Mouse (Mus musculus): ENCODE results near the gene Ccdc113. TPM values are rescaled to one million over a fixed set of nuclear protein-coding genes. Genes with fewer than 3 reads are reported as not detected.
"Not testable (repeated sequence)": the region's sequence is repeated elsewhere in the genome, so short reads cannot be mapped to it uniquely, and the experiment has no call there.

Ccdc113 gene
- polyA plus RNA-seq, 1 experiment from 2014 or later: 1.9 TPM

- H3K36me3 ChIP-seq (ENCODE audit: control insufficient read depth, insufficient read depth, low read length); H3K27me3 ChIP-seq (replicated peaks; ENCODE audit: control insufficient read depth, insufficient read depth, low read length); ATAC-seq; H3K9ac ChIP-seq (ENCODE audit: low read length); H3K9me3 ChIP-seq (replicated peaks; ENCODE audit: control insufficient read depth, low read length); DNase-seq (ENCODE audit: low spot score); H3K4me3 ChIP-seq (ENCODE audit: low read depth, low read length); H3K27ac ChIP-seq (ENCODE audit: low read depth, low read length); H3K4me2 ChIP-seq (ENCODE audit: low read length); H3K4me1 ChIP-seq (ENCODE audit: control insufficient read depth, insufficient read depth, low read length): not testable (repeated sequence)
- 21% methylated on average over 4 of the region's 5 CpGs for WGBS
Measured at GRCm38 (mm10) chr8:95606509-95606908, 72.6 kb downstream of the Ccdc113 start.

DNA sequence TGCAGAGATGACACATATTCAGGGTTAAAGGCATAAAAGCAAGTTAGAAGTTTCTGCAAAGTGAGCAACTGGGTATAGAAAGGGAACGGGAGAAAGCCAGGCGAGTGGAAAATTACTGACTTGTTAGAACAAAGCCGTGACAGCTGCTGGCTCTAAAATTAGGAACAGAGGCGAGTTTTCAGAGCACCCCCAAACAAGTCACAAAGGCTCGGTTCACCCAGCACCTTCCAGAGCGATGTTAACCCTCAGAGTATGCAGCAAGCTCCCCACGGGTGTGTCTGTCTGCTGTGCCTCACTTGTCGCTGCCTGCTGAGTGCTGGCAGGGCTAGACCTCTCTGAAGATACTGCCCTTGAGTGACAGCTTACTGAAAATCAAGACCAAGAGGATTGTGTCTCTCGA, 73.3 kb downstream of the Ccdc113 start:
- DNase-seq (ENCODE audit: low spot score) (no peak), ATAC-seq (no peak)
- Histone ChIP-seq H3K27me3 (replicated peaks; ENCODE audit: control insufficient read depth, insufficient read depth, low read length) (no peaks in the 10 kb centered on the region), H3K27ac (ENCODE audit: low read depth, low read length) (no peak overlapping the region), H3K4me1 (ENCODE audit: control insufficient read depth, insufficient read depth, low read length) (no peaks in the 10 kb centered on the region), H3K36me3 (ENCODE audit: control insufficient read depth, insufficient read depth, low read length) (no peaks in the 10 kb centered on the region), H3K4me2 (ENCODE audit: low read length) (no peak overlapping the region), H3K9ac (ENCODE audit: low read length) (no peak overlapping the region), H3K4me3 (ENCODE audit: low read depth, low read length) (no peak overlapping the region), H3K9me3 (replicated peaks; ENCODE audit: control insufficient read depth, low read length) (no peaks in the 10 kb centered on the region)
- WGBS: 47% methylated on average over 9 of the region's 9 CpGs

Other genes starting within 250 kb of the Ccdc113 start
- gene Cngb1, start 227.5 kb upstream of the Ccdc113 start, polyA plus RNA-seq (2014; fragmentation: Nextera tagmentation; extraction: Ambion mirVana): 0.52 and 0.58 TPM in 2 replicates
- gene Tepp, start 223.5 kb upstream of the Ccdc113 start, polyA plus RNA-seq (2014; fragmentation: Nextera tagmentation; extraction: Ambion mirVana): 0.80 and 1.0 TPM in 2 replicates
- 11.5 and 14.4 TPM in 2 replicates for gene Zfp319, start 202.1 kb upstream of the Ccdc113 start, polyA plus RNA-seq (2014; fragmentation: Nextera tagmentation; extraction: Ambion mirVana)
- 40.0 and 45.8 TPM in 2 replicates for gene Usb1, start 201.8 kb upstream of the Ccdc113 start, polyA plus RNA-seq (2014; fragmentation: Nextera tagmentation; extraction: Ambion mirVana)
- 10.3 and 12.5 TPM in 2 replicates for gene Mmp15, start 181.8 kb upstream of the Ccdc113 start, polyA plus RNA-seq (2014; fragmentation: Nextera tagmentation; extraction: Ambion mirVana)
- 137 and 152 TPM in 2 replicates for gene Cfap20, start 99.2 kb upstream of the Ccdc113 start, polyA plus RNA-seq (2014; fragmentation: Nextera tagmentation; extraction: Ambion mirVana)
- gene Csnk2a2, start 44.0 kb upstream of the Ccdc113 start, polyA plus RNA-seq (2014; fragmentation: Nextera tagmentation; extraction: Ambion mirVana): 14.3 and 15.5 TPM in 2 replicates
- gene Prss54, start 42.3 kb downstream of the Ccdc113 start, polyA plus RNA-seq (2014; fragmentation: Nextera tagmentation; extraction: Ambion mirVana): not detected in 2 replicates
- 11.5 and 13.3 TPM in 2 replicates for gene Gins3, start 99.4 kb downstream of the Ccdc113 start, polyA plus RNA-seq (2014; fragmentation: Nextera tagmentation; extraction: Ambion mirVana)
- gene Ndrg4, start 142.9 kb downstream of the Ccdc113 start, polyA plus RNA-seq (2014; fragmentation: Nextera tagmentation; extraction: Ambion mirVana): 154 and 209 TPM in 2 replicates
- gene Setd6, start 181.8 kb downstream of the Ccdc113 start, polyA plus RNA-seq (2014; fragmentation: Nextera tagmentation; extraction: Ambion mirVana): 26.0 and 26.2 TPM in 2 replicates